Mouse (Mus musculus): ENCODE measurements around the gene Serac1.
"Not testable (repeated sequence)": the region's sequence is repeated elsewhere in the genome, so short reads cannot be mapped to it uniquely, and the experiment has no call there.

The Serac1 gene

DNA sequence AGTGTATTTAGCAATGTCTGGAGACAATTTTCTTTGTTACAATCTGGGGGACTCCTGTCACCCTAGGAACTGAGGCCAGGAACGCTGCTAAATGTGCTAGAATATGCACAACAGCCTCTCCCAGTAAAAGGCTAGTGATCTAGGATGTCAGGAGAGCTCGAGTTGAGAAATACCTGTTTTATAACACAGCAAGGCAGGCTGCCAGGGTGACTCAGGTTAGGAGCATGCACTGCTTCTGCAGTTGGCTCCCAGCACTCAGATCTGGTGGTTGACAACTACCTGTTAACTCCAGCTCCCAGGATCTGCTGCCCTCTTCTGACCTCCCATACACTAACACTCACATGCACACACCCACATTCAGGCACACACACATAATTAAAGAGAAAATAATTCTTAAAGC is 13.5 kb downstream of the Serac1 start:
- DNase-seq (ENCODE audit: low spot score) = no peak

DNA sequence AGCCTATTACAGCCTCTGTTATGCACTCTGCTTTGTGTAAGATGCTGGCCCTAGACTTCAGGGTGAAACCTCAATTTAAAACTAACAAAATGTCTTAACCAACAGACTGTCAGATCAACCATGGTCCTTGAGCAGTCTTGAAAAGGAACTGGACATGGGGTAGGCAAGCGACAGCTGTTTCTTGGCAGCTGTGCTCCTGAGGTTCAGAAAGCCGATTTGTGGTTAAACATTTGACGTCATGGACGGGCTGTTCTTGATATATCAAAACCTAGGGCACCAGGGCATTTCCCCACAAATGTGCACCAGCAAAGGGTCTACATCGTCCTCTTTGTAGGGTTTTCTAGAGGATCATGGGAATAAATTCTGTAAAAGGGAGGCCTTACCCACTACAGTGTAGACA is 16.0 kb downstream of the Serac1 start:
- DNase-seq (ENCODE audit: low spot score) = no peak

DNA sequence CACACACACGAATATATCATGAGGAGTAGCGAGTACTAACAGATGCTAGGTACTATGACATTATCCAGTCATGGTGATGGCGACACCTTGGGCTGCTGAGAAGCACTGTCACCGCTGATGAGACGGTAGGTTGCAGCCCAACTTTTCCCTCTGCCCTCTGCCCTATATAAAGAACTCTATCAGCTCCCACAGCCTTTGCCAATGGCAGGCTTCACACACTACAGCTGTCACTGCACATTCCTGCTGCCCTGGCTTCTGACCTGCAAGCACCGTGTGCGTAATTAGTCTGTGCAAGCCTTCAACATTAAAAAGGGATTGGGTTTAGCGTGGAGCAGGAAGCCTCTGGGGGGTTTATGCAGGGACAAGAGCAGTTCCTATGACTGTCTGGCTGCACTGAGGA is 16.7 kb downstream of the Serac1 start:
- DNase-seq (ENCODE audit: low spot score) = no peak

DNA sequence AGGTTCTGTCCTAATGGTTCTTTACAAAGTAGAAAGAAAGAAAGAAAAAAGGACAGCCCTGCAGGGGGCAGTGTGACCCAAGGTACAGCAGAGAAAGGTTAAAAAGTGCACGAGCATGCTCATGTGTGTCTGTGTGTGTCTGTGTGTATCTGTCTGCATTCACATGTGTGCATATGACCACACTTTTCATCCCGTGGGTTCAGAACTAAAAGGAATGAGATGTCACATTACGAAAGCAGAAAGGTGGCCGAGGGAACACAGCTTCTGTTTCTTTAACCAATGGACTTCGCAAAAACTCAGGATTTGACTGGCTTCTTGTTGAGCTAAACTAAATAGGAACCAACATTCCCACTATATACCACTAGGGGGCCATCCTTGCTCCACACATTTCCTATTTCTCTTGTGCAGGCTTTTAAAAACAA is 24.6 kb downstream of the Serac1 start:
- peak; percentile 68 for DNase-seq (ENCODE audit: low spot score)

DNA sequence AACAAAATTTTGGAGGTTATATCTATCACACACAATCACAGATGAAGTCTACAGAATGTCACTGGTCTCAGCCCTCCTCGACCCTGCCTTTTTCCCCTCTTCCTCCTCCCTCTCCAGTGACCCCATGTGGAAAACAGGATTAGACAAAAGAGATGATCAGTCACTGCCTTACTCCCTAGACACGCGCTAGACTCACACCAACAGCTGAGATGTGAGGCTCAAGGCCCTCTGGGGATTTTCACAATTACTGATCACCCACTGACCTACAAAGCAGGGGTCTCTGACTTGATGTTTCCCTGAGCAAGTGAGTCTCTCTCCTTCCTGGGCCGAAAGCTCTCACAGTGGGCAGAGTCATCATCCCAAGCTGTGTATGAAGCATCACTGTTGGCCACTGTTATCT is 26.7 kb downstream of the Serac1 start:
- no peak for DNase-seq (ENCODE audit: low spot score)

DNA sequence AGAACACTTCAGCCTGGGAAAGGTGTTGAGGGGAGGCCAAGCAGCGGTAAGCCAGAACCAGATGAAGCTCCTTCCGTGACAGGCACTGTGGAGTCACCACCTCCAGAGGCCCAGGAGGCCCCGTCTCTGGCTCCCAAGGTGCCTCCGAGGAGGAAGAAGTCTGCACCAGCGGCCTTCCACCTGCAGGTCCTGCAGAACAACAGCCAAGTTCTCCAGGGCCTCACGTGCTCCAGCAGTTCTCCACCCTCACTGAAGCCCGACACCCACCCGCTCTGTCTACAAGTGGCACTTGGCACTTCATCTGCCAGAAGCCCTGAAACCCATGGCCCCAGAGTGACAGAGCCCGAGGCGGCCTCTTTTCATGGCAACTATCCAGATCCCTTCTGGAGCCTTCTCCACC is 42.0 kb downstream of the Serac1 start:
- DNase-seq (ENCODE audit: low spot score) = no peak

DNA sequence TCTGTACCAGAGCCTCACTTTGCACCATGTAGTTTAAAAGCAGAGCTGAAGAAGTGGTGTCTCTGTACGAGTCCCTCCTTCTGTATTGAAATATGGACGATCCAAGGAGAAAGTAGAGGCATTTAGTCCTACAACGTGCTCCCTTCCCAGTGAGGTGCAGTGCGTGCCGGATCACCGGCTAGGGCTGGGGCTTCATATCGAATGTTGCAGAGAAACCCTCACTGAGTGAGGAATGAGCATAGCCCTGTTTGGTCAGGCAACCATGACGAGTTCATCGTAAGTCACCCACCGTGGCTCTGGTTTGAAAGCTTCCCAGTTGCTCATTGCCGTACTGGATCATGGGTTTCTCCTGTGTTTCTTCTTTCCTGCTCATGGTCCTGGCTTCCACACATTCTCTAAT is 42.7 kb downstream of the Serac1 start:
- no peak for DNase-seq (ENCODE audit: low spot score)

DNA sequence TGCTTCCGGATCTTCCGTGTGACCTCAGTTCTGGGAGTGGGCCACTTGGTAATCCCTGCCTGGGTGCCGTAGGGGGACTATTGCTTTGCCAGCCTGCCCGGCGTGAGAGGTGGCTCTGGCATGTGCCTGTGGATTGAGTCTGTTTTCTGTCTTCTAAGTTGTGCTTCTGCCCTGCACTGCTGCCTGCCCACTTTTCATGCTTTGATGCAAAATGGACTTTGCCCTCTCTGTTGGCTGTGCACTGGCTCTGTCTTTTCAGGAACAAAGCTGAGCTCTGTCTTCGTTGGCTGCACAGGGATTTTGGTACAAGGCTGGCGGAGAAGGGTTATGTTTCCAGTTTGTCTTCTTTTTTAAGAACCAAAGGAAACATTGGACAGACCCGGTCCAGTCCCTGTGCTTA is 43.1 kb downstream of the Serac1 start:
- DNase-seq (ENCODE audit: low spot score) = no peak

DNA sequence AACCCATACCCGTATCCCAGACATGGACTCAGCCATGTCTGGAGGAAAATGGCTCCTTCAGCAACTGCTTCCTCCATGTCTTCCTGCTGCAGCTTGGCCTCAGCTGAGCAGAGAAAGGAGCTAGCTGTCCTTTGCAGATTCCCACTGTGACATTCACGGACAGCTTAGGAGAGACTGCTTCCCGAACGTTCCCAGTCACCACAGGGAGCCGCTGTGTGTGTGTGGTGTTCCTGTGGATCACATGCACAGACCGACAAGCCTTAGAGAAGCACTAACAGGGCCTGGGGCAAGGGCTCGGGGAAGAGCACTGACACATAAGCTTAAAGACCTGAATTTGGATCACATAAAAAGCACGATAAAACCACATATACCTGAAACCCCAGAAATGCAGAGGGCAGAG is 43.9 kb downstream of the Serac1 start:
- DNase-seq (ENCODE audit: low spot score) = no peak

DNA sequence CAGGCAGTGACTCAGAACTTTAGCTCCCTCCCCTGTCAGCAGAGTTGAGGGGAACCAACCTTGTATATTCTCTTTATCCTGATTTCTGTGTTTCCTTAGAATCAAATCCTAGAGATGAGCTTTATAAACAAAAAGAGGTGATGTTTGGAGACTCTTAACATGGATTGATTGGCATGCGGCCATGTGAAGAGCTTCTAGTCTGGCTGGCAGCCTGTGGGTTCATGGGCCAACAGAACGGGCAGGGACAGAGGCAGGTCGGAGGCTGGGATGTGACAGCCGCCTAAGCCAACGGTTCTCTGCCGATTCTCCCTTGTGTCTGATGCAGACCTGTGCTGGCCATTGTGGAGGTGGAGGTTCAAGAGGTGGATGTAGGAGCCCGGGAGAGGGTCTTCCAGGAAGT is 53.7 kb downstream of the Serac1 start:
- DNase-seq (ENCODE audit: low spot score) = no peak

DNA sequence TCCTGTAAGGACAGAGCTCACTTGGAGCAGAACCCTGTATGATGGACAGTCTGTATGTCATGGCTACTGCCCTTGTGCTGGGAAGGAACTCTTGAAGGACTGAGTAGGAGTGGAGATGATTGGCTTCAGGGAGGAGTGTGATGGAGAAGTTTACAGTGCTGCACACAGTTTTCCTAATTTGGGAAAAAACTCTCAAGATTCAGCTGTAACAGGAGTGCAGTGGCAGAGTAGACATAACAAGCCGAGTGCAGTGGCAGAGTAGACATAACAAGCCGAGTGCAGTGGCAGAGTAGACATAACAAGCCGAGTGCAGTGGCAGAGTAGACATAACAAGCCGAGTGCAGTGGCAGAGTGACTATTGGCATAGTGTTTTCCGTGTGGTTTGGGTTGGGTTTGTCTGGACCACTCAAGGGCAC is 58.2 kb downstream of the Serac1 start:
- DNase-seq (ENCODE audit: low spot score) = not testable (repeated sequence)

DNA sequence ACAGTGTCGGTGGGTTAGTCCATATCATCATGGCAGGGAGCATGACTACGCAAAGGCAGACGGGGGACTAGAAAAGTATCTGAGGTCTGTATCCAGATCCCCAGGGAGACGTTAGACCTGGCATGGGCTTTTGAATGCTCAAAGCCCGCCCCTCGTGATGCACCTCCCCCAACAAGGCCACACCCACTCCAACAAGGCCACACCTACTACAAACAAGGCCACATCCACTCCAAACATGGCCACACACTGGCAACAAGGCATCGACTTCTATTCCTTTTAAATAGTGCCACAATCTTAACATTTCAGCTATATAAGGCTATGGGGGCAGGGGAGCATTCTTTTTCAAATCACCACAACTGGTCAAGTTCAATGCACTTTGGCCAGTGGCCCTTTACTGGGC is 58.9 kb downstream of the Serac1 start:
- peak; percentile 40 for DNase-seq (ENCODE audit: low spot score)

DNA sequence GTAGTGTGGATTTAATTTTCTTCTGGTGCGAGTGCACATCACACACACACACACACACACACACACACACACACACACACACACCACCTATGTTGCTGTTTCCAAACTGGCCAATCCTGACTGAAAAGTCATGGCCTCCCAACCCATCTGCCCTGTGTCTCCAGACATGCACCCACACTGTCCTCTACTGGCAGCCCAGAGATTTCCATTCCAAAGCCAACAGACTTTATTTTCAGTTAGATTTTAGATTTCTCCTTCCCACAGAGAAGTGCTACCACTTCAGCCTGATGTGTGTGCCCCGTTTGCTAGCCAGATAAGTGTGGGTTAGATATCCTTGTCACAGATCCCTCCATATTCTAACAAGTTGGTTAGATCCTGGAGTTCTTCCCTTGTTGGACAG is 59.8 kb downstream of the Serac1 start:
- DNase-seq (ENCODE audit: low spot score) = peak; percentile 42

DNA sequence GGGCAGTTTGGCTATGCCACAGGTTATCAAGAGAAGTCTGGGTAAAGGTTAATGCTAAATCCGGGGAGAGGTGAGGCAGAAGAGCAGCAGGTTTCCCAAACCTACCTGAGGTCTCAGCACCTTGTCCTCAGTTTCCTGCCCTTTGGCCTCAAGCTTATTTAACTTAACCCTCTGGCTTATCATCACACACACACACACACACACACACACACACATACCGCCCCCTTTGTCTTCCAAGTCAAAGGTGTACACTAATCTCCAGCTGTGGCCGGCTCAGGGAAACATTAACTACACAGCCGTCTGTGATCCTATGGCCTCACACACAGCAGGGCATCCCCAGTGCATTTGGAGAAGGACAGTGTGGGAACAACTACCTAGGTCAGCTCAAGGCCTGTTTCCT is 61.2 kb downstream of the Serac1 start:
- DNase-seq (ENCODE audit: low spot score) = no peak

DNA sequence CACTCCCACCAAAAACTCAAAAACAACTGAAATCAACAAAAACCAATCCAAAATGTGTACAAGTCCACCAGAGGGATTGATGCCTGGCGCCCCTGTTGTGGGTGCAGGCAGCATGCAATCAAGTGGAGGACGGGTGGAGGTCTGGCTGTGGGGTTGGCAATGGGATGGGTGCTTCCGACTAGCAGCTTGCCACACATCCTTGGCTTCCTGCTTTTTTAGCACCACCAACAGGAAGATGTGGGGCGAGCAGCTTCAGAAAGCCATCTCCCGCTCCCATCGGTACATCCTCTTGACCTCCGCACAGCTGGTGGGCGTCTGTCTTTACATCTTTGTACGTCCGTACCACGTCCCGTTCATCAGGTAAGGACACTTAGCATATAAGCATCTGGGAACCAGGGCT is 62.3 kb downstream of the Serac1 start:
- no peak for DNase-seq (ENCODE audit: low spot score)

DNA sequence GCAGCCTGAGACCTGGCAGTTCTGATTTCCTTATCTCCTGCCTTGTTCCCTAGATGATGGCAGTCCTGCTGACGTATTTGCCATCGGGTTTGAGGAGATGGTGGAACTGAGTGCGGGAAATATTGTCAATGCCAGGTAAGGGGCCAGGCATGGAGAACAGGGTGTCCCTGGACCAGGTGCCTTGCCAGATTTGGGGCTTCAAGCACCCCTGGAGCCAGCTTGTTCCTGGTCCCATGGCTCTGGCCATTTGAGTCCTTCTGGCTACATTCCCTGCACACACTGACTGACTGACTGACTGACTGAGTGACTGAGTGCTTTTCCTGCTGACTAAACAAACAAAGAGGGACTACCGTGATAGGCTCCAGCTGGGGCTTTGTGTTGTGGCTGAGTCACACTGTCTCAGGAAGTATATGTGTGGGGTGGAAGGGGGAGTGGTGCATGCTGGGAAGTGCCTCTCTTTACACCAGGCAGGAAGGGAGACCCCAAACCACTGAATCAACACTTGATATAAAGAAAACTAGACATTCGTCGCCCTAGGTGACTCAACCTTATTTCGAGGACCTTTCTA is 63.2 kb downstream of the Serac1 start:
- no peak for DNase-seq (ENCODE audit: low spot score)

DNA sequence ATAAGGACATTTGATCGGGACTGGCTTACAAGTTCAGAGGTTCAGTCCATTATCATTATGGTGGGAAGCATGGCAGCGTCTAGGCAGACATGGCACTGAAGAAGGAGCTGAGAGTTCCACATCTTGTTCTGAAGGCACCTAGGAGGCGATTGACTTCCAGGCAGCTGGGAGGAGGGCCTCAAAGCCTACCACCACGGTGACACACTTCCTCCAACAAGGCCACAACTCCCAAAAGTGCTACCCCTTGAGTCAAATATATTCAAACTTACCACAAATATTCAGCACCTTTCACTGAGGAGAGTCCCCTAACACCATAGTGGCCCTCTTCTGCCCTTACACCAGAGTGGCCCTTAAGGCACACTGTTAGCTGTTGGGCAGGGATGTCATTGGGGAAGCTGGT is 64.6 kb downstream of the Serac1 start:
- DNase-seq (ENCODE audit: low spot score) = no peak

DNA sequence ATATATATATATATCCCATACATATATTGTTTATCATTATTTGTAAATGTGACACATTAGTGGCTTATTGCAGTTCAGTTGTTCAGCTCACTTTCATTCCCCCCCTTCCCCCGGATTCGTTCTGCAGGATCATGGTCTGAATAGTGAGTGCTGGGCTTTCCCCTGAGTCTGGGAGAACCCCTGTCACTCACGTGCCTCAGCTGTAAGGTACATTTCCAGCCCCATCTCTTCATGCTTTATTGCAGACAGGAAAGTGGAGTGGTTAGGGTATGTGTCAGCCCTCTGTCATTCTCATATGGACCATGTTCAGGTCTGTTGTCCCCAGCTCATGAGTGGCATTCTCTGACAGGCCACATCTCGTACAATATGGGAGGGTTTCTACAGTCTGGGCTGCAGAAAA is 66.5 kb downstream of the Serac1 start:
- no peak for DNase-seq (ENCODE audit: low spot score)

DNA sequence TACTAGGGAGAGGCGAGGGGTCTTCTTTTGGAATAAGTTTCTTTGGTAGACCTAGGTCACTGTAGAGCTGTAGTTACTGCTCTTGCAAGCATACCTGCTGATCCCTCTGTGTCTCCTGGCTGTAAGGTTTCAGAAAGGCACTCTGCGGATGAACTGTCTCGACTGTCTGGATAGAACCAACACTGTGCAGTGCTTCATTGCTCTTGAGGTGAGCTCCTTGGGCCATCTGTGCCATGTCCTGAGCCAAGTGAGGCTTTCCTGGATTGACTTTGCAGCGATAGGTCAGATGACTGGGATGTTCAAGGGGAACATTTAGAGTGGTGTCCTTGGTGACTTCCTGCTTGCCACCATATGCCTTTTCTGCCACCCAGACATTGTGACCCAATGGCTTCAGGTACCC is 69.9 kb downstream of the Serac1 start:
- no peak for DNase-seq (ENCODE audit: low spot score)

DNA sequence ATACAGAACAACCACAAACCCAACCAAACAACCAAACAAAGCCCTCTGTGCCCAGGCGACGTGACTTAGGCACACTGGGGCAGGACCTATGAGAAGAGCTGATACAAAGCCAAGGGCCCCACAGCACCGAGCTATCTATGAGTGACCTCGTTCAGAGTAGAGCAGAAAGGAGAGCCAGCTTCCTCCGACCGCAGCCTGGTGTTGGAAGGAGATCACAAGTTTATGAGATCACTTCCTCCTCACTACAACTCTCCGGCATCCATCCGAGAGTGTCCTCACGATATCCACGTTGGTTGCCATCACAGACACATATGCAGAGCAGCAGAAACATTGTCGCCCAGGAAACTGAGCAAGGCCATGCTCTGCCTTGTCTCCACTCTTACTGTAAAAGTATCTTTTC is 71.0 kb downstream of the Serac1 start:
- no peak for DNase-seq (ENCODE audit: low spot score)

DNA sequence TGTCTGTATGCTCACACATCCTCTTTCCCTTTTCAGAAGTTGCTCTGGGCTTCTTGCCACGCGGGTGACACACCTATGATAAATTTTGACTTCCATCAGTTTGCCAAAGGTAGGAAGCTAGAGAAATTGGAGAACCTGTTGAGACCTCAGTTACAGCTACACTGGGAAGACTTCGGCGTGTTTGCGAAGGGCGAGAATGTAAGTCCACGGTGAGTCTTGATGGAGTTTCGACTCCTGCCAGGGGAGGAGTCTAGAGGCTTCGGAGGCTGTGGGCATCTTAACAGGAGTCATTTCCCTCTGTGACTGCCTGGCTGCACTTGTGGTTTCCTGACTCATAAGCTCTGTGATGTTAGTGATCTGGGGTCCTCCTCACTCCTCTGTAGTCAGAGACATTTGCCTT is 71.6 kb downstream of the Serac1 start:
- DNase-seq (ENCODE audit: low spot score) = no peak

DNA sequence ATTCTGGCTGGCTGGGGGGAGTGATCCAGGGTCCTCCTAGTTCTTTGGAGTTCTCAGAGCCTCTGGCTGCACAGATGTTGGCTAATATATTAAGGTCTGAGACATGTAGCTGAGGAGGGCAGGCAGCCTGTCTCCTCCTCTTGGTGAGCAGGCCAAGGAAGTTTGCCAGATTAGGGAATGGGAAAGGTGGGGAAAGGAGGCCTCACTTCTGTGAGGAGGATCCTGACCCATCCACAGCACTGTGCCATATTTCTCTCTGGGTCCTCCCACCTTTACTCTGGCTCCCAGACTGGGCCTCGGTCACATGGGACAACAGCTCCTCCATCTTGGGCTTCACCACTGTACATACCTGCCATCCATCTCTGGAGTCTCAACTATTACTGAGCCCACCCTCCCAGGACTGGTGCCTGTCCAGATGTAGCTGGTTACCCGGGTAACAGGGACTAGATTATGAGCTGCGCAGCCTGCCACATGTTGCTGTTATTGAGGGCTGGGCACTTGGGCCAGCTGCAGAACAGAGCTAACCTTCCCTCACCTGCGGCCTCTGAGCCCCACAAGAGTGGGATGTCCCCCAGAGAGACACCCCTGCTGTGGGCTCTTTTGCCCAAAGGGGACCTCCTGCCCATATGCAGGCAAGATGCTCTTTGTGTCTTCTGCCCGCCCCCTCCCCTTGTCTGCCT is 72.3 kb downstream of the Serac1 start:
- no peak for DNase-seq (ENCODE audit: low spot score)

DNA sequence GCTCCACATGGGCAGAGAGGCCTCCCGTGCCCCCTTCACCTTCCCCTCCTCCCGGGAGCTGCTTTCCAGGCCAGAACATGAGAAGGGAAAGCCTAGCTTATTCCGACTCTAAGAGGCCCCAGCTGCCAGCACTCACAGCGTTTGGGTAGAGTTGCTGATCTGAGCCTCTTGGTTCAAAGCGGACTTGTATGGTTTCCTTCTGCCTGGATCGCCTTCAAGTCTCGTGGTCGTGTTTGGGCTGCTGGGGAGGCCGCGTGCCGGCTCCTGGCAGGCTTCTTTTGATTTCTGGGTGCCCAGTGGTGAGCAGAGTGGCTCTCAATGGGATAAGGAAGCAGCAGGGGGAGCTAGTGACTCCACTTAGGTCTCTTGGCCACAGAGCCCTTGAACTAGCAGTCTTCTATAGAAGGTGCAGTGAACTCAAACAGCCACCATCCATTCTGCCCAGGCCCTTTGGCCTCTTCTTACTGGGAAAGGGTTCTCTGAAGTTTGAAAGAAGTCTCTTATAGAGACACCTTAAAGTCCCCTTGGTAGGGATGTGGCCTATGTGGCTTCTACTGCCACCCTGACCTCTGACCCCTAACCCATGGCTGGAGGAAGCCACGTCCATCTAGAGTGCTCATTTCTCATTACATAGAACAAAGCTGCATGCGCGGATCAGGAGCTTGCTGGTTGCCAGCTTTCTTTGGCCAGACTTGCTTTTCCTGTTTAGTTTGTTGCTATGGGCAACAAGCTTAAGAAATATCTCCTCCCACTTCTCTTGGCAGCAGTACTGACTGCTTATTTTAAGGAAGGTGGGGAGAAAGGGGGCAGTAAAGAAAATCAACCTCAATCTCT is 73.7 kb downstream of the Serac1 start:
- peak; percentile 71 for DNase-seq (ENCODE audit: low spot score)

Data from MN1 (cell line).